11 mouse cellular contexts compared by ENCODE assay signal in the genomic region with DNA sequence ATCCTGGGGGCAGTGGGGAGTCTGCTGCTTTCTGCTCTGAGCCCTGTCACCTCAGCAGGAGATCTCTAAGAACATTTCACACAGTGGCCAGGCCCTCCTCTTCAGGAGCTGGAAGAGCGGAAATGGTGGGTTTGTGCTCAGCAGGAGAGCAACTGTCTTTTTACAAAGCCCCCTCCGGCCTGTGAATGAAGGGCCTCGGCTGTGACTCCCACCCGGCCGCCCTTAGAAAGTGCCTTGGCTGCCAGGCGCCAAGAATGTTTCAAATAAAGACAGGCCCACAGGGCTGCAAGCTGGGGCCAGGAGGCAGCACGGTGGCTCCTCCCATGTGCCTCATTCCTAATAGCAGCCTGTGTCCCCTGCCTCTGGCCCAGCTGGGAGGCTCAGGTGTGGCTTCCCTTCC.
A peak's percentile ranks its signal among the peaks of the same experiment; 100 is the strongest.
DNase-seq lines count a peak whose midpoint lies in the region; ATAC-seq and TF ChIP-seq lines count a peak whose summit lies in the region.
"Had no signal": no experiment of that assay in that cellular context is flagged by ENCODE, and none has a peak within 500 bp of the region (broad histone marks: within the 10 kb centered on the region; RNA-seq: fewer than 3 reads in every experiment).

No protein-coding gene starts in this region.

- H3K4me3 ChIP-seq in lung, postnatal 0 days (ENCODE audit: low read depth, low read length) = no peak overlapping the region
- no peak overlapping the region for H3K4me3 ChIP-seq in embryonic facial prominence, embryonic 10.5 days
- no peak overlapping the region for H3K4me3 ChIP-seq in hindbrain, postnatal 0 days (ENCODE audit: low read length)
- no peak overlapping the region for H3K4me3 ChIP-seq in neural tube, embryonic 15.5 days (replicated peaks)
- H3K4me3 ChIP-seq in left cerebral cortex, adult 2 months = no peak overlapping the region

- H3K4me1 ChIP-seq in lung, postnatal 0 days (ENCODE audit: insufficient read depth, low read depth, low read length) = peaks cover 31% of the 10 kb centered on the region; the same call in 1 of the 2 replicates
- peaks cover 54% of the 10 kb centered on the region for H3K4me1 ChIP-seq in embryonic facial prominence, embryonic 10.5 days
- H3K4me1 ChIP-seq in hindbrain, postnatal 0 days (ENCODE audit: insufficient read depth, low read length) = peaks cover 9% of the 10 kb centered on the region; the same call in 1 of the 2 replicates
- H3K4me1 ChIP-seq in neural tube, embryonic 15.5 days = peaks cover 20% of the 10 kb centered on the region

- H3K27me3 ChIP-seq in lung, postnatal 0 days (replicated peaks; ENCODE audit: insufficient read depth, low read length) = no peaks in the 10 kb centered on the region
- H3K27me3 ChIP-seq in embryonic facial prominence, embryonic 10.5 days (replicated peaks; ENCODE audit: low read depth, poor library complexity, severe bottlenecking) = peaks cover 77% of the 10 kb centered on the region
- peaks cover 9% of the 10 kb centered on the region; the same call in 1 of the 2 replicates for H3K27me3 ChIP-seq in hindbrain, postnatal 0 days (ENCODE audit: insufficient read depth, low read length)
- peaks cover 32% of the 10 kb centered on the region for H3K27me3 ChIP-seq in neural tube, embryonic 15.5 days (replicated peaks)

- H3K4me2 ChIP-seq in lung, postnatal 0 days (replicated peaks; ENCODE audit: low read depth, low read length) = no peak overlapping the region
- H3K4me2 ChIP-seq in hindbrain, postnatal 0 days (ENCODE audit: low read depth, low read length) = no peak overlapping the region
- H3K4me2 ChIP-seq in neural tube, embryonic 15.5 days = no peak overlapping the region

- no peak overlapping the region for H3K9ac ChIP-seq in lung, postnatal 0 days (replicated peaks; ENCODE audit: low read depth)
- H3K9ac ChIP-seq in hindbrain, postnatal 0 days (replicated peaks; ENCODE audit: low read length) = no peak overlapping the region
- no peak overlapping the region for H3K9ac ChIP-seq in neural tube, embryonic 15.5 days (replicated peaks)

- peak; percentile 16; the same call in 1 of the 2 replicates for ATAC-seq in lung, postnatal 0 days
- ATAC-seq in hindbrain, postnatal 0 days = no peak
- peak; percentile 29; the same call in 1 of the 2 replicates for ATAC-seq in neural tube, embryonic 15.5 days (ENCODE audit: low FRiP score)

- no peak for TF ChIP-seq EP300 in lung, postnatal 0 days (IDR thresholded peaks at IDR 0.05)

- H3K36me3 ChIP-seq in lung, postnatal 0 days (ENCODE audit: insufficient read depth, low read length) = no peaks in the 10 kb centered on the region
- no peaks in the 10 kb centered on the region for H3K36me3 ChIP-seq in embryonic facial prominence, embryonic 10.5 days (replicated peaks)
- no peaks in the 10 kb centered on the region for H3K36me3 ChIP-seq in hindbrain, postnatal 0 days (ENCODE audit: insufficient read depth, low read length)
- no peaks in the 10 kb centered on the region for H3K36me3 ChIP-seq in neural tube, embryonic 15.5 days

- no peaks in the 10 kb centered on the region for H3K9me3 ChIP-seq in lung, postnatal 0 days (ENCODE audit: low read length)
- H3K9me3 ChIP-seq in embryonic facial prominence, embryonic 10.5 days = no peaks in the 10 kb centered on the region
- no peaks in the 10 kb centered on the region for H3K9me3 ChIP-seq in hindbrain, postnatal 0 days (ENCODE audit: low read length)
- no peaks in the 10 kb centered on the region for H3K9me3 ChIP-seq in neural tube, embryonic 15.5 days (replicated peaks)

- peak; percentile 38 for DNase-seq in lung, postnatal 0 days (ENCODE audit: low spot score)
- no peak for DNase-seq in lung, adult 18-20 months
- peak; percentile 48 for DNase-seq in embryonic facial prominence, embryonic 10.5 days (ENCODE audit: low spot score)
- peak; percentile 35 for DNase-seq in hindbrain, postnatal 0 days (ENCODE audit: low spot score)
- DNase-seq in ovary, postnatal 10 days (ENCODE audit: low spot score) = no peak
- DNase-seq in urinary bladder, postnatal 10 days (ENCODE audit: low spot score) = no peak
- DNase-seq in left cerebral cortex, adult 2 months (ENCODE audit: extremely low spot score in 1 of 2, low spot score in 2 of 2) = no peak
- DNase-seq: adrenal gland, postnatal 14 days; cerebellum, postnatal 14 days; heart, postnatal 4 days had no signal

- no peak for TF ChIP-seq CTCF in lung, postnatal 0 days (IDR thresholded peaks at IDR 0.05)
- TF ChIP-seq CTCF in hindbrain, postnatal 0 days (IDR thresholded peaks at IDR 0.05; ENCODE audit: low read depth) = no peak
- no peak for TF ChIP-seq CTCF in left cerebral cortex, adult 2 months (IDR thresholded peaks at IDR 0.05)

- intact Hi-C loops in left cerebral cortex, adult 2 months (cut with DNase I) = no loop called here

- 27% methylated on average over 7 of the region's 7 CpGs for WGBS in lung, postnatal 0 days
- 11% methylated on average over 7 of the region's 7 CpGs for WGBS in embryonic facial prominence, embryonic 10.5 days
- 16% methylated on average over 7 of the region's 7 CpGs for WGBS in hindbrain, postnatal 0 days
- WGBS in neural tube, embryonic 15.5 days = 9% methylated on average over 7 of the region's 7 CpGs

- H3K27ac ChIP-seq in lung, postnatal 0 days (ENCODE audit: low read length) = no peak overlapping the region
- H3K27ac ChIP-seq in embryonic facial prominence, embryonic 10.5 days (replicated peaks) = peak overlapping the region; percentile 37; the same call in 1 of the 2 replicates
- no peak overlapping the region for H3K27ac ChIP-seq in hindbrain, postnatal 0 days
- H3K27ac ChIP-seq in neural tube, embryonic 15.5 days (replicated peaks) = 0 out of 2 replicates have a peak overlapping the region, but pooled peaks have one; percentile 33
- no peak overlapping the region for H3K27ac ChIP-seq in left cerebral cortex, adult 2 months

Comparison
In these comparisons a context has a peak if more than half of its experiments do, and no peak if none do; other contexts are left out.
1. DNase-seq: peak in lung, postnatal 0 days (single experiment), embryonic facial prominence, embryonic 10.5 days (single experiment) and hindbrain, postnatal 0 days (single experiment); none in lung, adult 18-20 months (0 of 2), ovary, postnatal 10 days (single experiment), urinary bladder, postnatal 10 days (single experiment) and left cerebral cortex, adult 2 months (0 of 2).
2. H3K27ac ChIP-seq: peak in embryonic facial prominence, embryonic 10.5 days (single experiment) and neural tube, embryonic 15.5 days (single experiment); none in lung, postnatal 0 days (single experiment), hindbrain, postnatal 0 days (single experiment) and left cerebral cortex, adult 2 months (single experiment).